Mouse (Mus musculus): ENCODE data around the gene Nit1. TPM values are rescaled to one million over a fixed set of nuclear protein-coding genes. Genes with fewer than 3 reads are reported as not detected.
A peak's percentile ranks its signal among the peaks of the same experiment; 100 is the strongest.
"Not testable (repeated sequence)": the region's sequence is repeated elsewhere in the genome, so short reads cannot be mapped to it uniquely, and the experiment has no call there.

Nit1 gene
- polyA plus RNA-seq, 1 experiment from 2014 or later, result 43.6 TPM

DNA sequence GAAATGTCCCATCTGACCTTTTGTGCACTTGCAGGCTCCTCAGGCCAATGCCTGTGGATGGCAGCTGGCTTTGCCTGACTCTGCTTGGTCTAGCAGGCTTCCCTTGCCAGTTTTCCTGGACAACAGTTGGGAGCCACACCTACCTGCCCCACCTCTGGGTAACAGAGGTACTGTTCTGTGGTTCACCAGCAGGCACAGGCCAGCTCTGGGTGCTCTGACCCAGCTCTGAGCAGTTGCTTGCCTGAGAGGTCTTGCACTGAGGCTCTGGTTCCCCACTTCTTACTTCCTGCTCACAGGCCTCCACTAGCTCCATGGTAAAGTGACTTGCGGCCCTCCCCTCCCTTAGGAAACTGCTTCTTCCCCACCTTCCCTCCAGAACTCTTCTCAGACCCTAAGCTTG, 23.4 kb downstream of the Nit1 start:
- no peak overlapping the region for H3K4me2 ChIP-seq (replicated peaks)
- H3K9ac ChIP-seq, result no peak overlapping the region
- WGBS, result 75% methylated on average over 1 of the region's 1 CpGs
- H3K4me3 ChIP-seq, result no peak overlapping the region
- no peaks in the 10 kb centered on the region for H3K27me3 ChIP-seq
- H3K4me1 ChIP-seq, result no peaks in the 10 kb centered on the region
- H3K27ac ChIP-seq, result no peak overlapping the region
- ATAC-seq (ENCODE audit: insufficient number of reproducible peaks, insufficient read depth, low FRiP score, low TSS enrichment), result 0 out of 2 replicates have a peak, but pooled peaks have one; percentile 41
- no peaks in the 10 kb centered on the region for H3K9me3 ChIP-seq
- no peaks in the 10 kb centered on the region for H3K36me3 ChIP-seq

DNA sequence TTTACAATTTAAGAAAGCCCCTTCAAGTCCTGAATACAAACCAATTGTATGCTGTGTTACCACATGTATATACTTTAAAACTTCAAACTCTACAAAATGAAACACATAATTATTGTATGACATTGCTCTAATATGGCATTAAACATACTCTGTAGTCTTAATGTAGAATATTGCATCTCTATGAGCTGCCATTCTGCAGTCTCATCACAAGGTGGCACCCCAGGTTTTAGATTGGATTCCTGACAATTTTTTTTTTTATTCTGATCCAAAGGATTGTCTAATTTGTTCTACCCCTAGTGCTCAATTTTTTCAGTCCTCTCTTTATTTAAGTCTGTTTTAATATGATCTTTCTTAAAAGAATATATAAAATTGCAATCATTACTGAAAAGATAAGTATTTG, 24.0 kb downstream of the Nit1 start:
- Histone ChIP-seq H3K4me1 (no peaks in the 10 kb centered on the region), H3K9ac (no peak overlapping the region), H3K9me3 (no peaks in the 10 kb centered on the region), H3K36me3 (no peaks in the 10 kb centered on the region), H3K4me2 (replicated peaks) (no peak overlapping the region), H3K27me3 (no peaks in the 10 kb centered on the region), H3K27ac (no peak overlapping the region), H3K4me3 (no peak overlapping the region)
- ATAC-seq (ENCODE audit: insufficient number of reproducible peaks, insufficient read depth, low FRiP score, low TSS enrichment), result no peak

DNA sequence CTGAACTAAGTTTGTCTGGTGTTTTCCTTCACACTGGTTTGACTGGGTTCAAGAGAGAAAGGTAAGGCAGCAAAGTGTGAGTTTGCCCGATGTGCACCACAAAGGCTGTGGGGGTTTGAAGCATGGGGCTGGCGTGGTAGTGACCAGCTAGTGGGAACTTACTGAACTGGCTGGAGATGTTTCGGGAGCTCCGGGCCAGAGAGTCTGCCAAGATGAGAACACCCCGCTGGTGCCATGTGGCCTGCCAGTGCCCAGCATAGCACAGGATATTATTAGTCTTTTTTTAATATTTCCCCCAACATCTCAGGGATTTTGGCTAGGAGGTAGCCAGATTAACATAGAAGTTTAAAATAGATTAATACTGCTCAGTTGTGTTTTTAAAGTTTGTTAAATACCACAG, 25.3 kb downstream of the Nit1 start:
- H3K9me3 ChIP-seq, result no peaks in the 10 kb centered on the region
- ATAC-seq (ENCODE audit: insufficient number of reproducible peaks, insufficient read depth, low FRiP score, low TSS enrichment), result no peak
- 7% methylated on average over 5 of the region's 5 CpGs for WGBS
- no peaks in the 10 kb centered on the region for H3K27me3 ChIP-seq
- H3K27ac ChIP-seq, result no peak overlapping the region
- H3K4me1 ChIP-seq, result no peaks in the 10 kb centered on the region
- H3K9ac ChIP-seq, result no peak overlapping the region
- no peak overlapping the region; the same call in 1 of the 2 replicates for H3K4me2 ChIP-seq (replicated peaks)
- H3K36me3 ChIP-seq, result no peaks in the 10 kb centered on the region
- H3K4me3 ChIP-seq, result no peak overlapping the region

DNA sequence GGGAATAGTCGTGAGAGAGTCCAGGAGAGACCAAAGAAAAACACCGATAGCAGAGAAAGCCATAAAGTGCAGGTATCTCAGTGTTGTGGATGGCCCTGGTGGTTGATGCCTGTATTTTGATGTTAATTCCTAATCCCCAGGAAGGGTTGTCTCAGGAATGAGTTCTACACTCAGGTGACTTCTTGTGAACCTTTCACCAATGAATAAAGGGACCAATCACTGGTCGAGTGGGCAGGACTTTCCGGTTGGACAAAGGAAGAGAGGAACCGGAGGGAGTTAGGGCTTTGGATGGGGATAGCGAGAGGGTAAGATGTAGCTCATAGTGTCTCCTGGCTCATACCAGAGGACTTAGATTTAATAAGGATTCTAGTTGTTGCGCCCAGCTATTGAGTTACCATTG, 25.7 kb downstream of the Nit1 start:
- ATAC-seq (ENCODE audit: insufficient number of reproducible peaks, insufficient read depth, low FRiP score, low TSS enrichment), result no peak
- no peaks in the 10 kb centered on the region for H3K27me3 ChIP-seq
- no peaks in the 10 kb centered on the region for H3K36me3 ChIP-seq
- no peak overlapping the region for H3K4me3 ChIP-seq
- no peak overlapping the region for H3K27ac ChIP-seq
- H3K4me2 ChIP-seq (replicated peaks), result no peak overlapping the region; the same call in 1 of the 2 replicates
- 10% methylated on average over 7 of the region's 7 CpGs for WGBS
- no peak overlapping the region for H3K9ac ChIP-seq
- no peaks in the 10 kb centered on the region for H3K4me1 ChIP-seq
- no peaks in the 10 kb centered on the region for H3K9me3 ChIP-seq

DNA sequence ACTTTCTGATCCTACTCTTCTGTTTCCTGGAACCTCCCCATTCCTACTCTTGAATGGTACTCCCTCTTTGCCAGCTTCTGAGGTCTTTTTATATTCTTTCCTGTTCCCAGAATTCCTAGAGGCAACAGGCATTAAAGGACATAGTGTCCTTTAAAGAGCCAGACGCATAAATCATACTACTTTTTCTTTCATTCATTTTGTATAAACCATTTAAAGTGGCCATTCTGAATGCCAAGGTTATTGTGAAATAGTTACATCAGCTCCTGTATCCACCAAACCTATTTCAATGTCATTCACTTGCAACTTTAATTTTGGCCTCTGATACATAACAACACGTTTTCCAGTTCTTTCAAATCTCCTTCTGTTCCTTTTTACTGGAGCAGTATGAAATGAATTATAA, 36.1 kb downstream of the Nit1 start:
- Histone ChIP-seq H3K27me3 (no peaks in the 10 kb centered on the region), H3K9me3 (no peaks in the 10 kb centered on the region), H3K27ac (no peak overlapping the region), H3K9ac (no peak overlapping the region), H3K4me3 (no peak overlapping the region), H3K4me2 (replicated peaks) (no peak overlapping the region), H3K4me1 (no peaks in the 10 kb centered on the region), H3K36me3 (no peaks in the 10 kb centered on the region)
- 72% methylated on average over 2 of the region's 2 CpGs for WGBS
- ATAC-seq (ENCODE audit: insufficient number of reproducible peaks, insufficient read depth, low FRiP score, low TSS enrichment), result no peak

DNA sequence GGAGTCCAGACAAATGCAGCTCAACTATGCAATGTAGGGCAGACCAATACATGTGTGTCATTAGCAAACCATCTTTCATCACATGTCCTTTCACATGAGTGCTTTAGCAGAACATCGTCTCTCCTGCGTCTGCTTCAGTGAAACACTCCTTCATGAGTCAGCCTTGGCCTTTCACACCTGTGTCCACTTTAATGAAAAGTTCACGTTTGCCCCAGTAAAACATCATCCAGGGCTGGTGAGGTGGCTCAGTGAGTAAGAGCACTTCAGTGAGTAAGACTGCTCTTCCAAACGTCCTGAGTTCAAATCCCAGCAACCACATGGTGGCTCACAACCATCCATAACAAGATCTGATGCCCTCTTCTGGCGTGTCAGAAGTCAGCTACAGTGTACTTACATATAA, 39.3 kb downstream of the Nit1 start:
- 69% methylated on average over 5 of the region's 5 CpGs for WGBS
- not testable (repeated sequence) for H3K4me2 ChIP-seq (replicated peaks); H3K27ac ChIP-seq; H3K4me3 ChIP-seq; H3K9ac ChIP-seq; H3K36me3 ChIP-seq; ATAC-seq (ENCODE audit: insufficient number of reproducible peaks, insufficient read depth, low FRiP score, low TSS enrichment); H3K4me1 ChIP-seq; H3K9me3 ChIP-seq; H3K27me3 ChIP-seq

DNA sequence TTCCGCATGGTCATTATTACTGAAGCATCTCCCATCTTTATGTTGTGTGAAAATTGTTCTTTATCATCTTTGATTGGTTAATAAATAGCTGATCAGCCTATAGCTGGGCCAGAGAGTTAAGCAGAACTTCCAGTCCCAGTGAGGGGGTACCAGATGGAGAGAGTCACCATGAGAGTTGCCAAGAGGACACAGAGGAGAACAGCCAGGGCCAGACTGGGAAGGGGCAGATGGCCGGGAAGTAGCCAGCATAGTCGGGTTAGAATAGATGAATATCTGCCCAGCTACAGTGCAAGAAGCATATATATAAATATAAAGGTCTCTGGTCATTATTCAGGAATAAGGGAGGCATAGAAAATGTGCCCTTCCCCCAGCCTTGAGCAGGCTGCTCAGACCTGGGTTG, 47.2 kb downstream of the Nit1 start:
- no peak overlapping the region for H3K27ac ChIP-seq
- peaks cover 7% of the 10 kb centered on the region; the same call in 1 of the 2 replicates for H3K4me1 ChIP-seq
- H3K27me3 ChIP-seq, result peaks cover 14% of the 10 kb centered on the region; the same call in 1 of the 2 replicates
- 71% methylated on average over 3 of the region's 3 CpGs for WGBS
- no peak overlapping the region for H3K4me2 ChIP-seq (replicated peaks)
- no peak overlapping the region for H3K9ac ChIP-seq
- H3K4me3 ChIP-seq, result no peak overlapping the region
- no peaks in the 10 kb centered on the region for H3K36me3 ChIP-seq
- ATAC-seq (ENCODE audit: insufficient number of reproducible peaks, insufficient read depth, low FRiP score, low TSS enrichment), result no peak
- H3K9me3 ChIP-seq, result no peaks in the 10 kb centered on the region

DNA sequence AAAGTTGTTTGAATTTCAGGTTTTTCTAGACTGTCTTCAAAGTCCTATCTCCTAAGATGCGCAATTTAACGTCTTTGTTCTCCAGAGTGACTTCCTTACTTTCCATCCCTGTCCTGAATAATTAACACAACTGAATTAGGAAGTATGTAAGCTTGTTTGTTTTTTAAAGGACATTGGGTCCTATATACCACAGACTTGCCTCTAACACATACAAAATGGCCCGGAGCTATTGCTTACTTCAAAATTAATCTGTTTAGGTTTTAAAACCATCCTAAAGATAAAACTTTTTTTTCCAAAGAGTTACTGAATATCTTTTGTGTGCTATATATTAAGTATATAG, 50.4 kb downstream of the Nit1 start:
- Histone ChIP-seq H3K9ac (0 out of 2 replicates have a peak overlapping the region, but pooled peaks have one; percentile 69), H3K27ac (peak overlapping the region; percentile 91), H3K27me3 (peaks cover 14% of the 10 kb centered on the region; the same call in 1 of the 2 replicates), H3K4me1 (peaks cover 9% of the 10 kb centered on the region), H3K36me3 (peaks cover 2% of the 10 kb centered on the region; the same call in 1 of the 2 replicates), H3K4me3 (peak overlapping the region; percentile 63), H3K4me2 (replicated peaks) (peak overlapping the region; percentile 69), H3K9me3 (no peaks in the 10 kb centered on the region)
- WGBS, result 19% methylated on average over 3 of the region's 3 CpGs
- no peak for ATAC-seq (ENCODE audit: insufficient number of reproducible peaks, insufficient read depth, low FRiP score, low TSS enrichment)

DNA sequence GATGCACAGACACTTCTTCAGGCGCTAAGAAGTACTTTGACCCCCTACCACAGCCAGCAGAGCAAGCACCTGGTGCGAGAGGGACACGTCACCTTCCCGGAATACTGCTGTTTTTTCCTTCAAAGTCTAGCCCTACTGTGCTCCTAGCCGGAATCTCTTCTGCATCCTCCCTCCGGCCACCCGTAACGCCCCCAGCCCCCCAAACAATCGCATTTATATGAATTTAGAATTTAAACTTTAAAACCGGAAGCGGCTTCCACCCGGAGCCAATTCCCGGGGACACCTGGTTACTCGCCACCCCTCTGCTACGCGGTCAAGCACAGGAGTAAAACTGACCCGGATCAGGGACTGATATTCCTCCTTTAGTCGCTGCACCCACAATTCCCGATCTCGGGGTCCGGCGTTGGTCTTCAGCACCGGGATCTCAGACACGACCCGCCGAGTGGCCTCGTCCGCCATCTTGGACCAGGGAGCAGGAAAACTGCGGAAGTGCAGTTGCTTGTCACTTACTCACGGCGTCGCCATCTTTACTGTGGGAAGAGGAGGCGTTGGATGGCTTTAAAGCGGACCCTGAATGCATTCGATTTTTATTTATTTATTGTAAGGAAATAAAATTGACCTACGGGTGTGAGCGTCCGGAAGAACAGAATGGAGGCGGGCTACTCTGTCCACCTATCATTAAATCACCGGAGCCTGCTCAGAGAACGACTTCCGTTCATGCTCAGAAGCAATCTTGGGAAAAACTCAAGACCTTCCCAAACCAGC, 51.0 kb downstream of the Nit1 start, which contains the start of gene Ufc1:
Gene Ufc1, minus strand, starts transcription at position 727 of the 765 bp plus-strand sequence.
- peaks cover 9% of the 10 kb centered on the region for H3K4me1 ChIP-seq
- H3K27ac ChIP-seq, result peak within 1 kb of the TSS; percentile 91
- H3K27me3 ChIP-seq, result peaks cover 14% of the 10 kb centered on the region; the same call in 1 of the 2 replicates
- peak within 1 kb of the TSS; percentile 69 for H3K9ac ChIP-seq
- H3K4me3 ChIP-seq, result peak within 1 kb of the TSS; percentile 63
- no peaks in the 10 kb centered on the region for H3K9me3 ChIP-seq
- under 1% methylated on average over 42 of the region's 42 CpGs for WGBS
- H3K36me3 ChIP-seq, result peaks cover 6% of the 10 kb centered on the region
- peak within 1 kb of the TSS; percentile 69 for H3K4me2 ChIP-seq (replicated peaks)
- ATAC-seq (ENCODE audit: insufficient number of reproducible peaks, insufficient read depth, low FRiP score, low TSS enrichment), result peak; percentile 78

DNA sequence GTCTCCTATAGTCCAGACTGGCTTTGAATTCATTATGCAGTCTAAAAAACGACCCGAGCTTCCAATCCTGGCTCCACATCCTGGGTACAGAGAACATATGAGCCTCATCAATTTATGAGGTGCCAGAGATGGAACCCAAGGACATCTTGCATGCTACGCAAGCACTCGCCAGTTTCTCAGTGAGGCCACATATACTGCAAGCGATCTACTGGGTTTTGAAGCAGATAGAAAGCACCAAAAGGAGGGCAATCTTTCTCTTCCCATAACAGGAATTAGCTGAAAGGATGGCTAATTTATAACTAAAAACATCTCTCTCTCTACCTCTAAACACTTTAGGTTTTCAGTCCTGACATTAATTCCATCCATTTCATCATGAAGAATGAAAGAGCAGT, 51.5 kb downstream of the Nit1 start:
- peak overlapping the region; percentile 63 for H3K4me3 ChIP-seq
- no peak for ATAC-seq (ENCODE audit: insufficient number of reproducible peaks, insufficient read depth, low FRiP score, low TSS enrichment)
- H3K9ac ChIP-seq, result peak overlapping the region; percentile 69
- H3K27ac ChIP-seq, result peak overlapping the region; percentile 91
- no peaks in the 10 kb centered on the region for H3K9me3 ChIP-seq
- H3K4me1 ChIP-seq, result peaks cover 9% of the 10 kb centered on the region
- peaks cover 14% of the 10 kb centered on the region; the same call in 1 of the 2 replicates for H3K27me3 ChIP-seq
- WGBS, result 48% methylated on average over 5 of the region's 5 CpGs
- H3K4me2 ChIP-seq (replicated peaks), result peak overlapping the region; percentile 69
- H3K36me3 ChIP-seq, result peaks cover 12% of the 10 kb centered on the region

DNA sequence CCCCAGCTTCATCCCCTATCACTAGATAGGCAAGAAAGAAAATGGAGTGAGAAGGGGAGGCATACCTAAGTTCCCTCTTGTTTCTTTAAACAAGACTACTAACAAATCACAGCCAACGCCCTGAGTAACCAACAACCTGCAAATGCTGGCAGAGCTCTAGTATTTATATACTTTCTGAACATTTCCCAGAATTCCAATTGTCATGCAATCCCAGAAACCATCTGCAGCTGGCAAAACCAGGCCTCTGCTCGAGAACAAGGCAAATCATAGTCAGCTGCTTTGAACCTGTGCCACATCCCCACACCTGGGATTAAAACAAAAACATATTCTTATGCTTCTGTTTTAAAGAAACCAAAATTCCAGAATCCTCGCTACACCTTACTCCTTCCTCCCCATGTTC, 52.1 kb downstream of the Nit1 start:
- Histone ChIP-seq H3K9ac (no peak overlapping the region), H3K27me3 (peaks cover 11% of the 10 kb centered on the region; the same call in 1 of the 2 replicates), H3K9me3 (no peaks in the 10 kb centered on the region), H3K4me2 (replicated peaks) (peak overlapping the region; percentile 69), H3K4me1 (peaks cover 10% of the 10 kb centered on the region), H3K27ac (no peak overlapping the region), H3K4me3 (peak overlapping the region; percentile 63; the same call in 1 of the 2 replicates), H3K36me3 (peaks cover 17% of the 10 kb centered on the region)
- 77% methylated on average over 3 of the region's 3 CpGs for WGBS
- no peak for ATAC-seq (ENCODE audit: insufficient number of reproducible peaks, insufficient read depth, low FRiP score, low TSS enrichment)

DNA sequence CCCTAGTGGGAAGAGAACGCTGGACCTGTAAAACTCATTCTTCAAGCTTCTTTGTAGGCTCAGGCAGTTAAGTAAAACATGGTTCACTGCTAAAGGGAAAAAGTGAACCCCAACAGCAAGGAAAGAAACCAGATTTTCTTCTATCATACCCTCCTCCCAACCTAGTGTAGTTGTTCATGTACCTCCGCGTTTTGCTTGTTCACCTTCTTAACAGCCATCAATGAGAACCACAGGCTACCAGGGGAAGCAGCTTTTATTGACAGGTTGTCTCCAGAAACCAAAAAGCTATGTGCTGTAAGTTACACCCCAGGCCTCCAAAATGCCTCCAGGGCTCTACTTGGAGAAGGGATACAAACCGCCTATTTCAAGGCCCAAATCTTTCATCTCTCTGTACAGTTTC, 57.1 kb downstream of the Nit1 start:
- Histone ChIP-seq H3K9ac (no peak overlapping the region), H3K4me1 (peaks cover 20% of the 10 kb centered on the region), H3K27me3 (no peaks in the 10 kb centered on the region), H3K9me3 (no peaks in the 10 kb centered on the region), H3K36me3 (peaks cover 48% of the 10 kb centered on the region), H3K27ac (no peak overlapping the region), H3K4me2 (replicated peaks) (peak overlapping the region; percentile 62), H3K4me3 (peak overlapping the region; percentile 89)
- ATAC-seq (ENCODE audit: insufficient number of reproducible peaks, insufficient read depth, low FRiP score, low TSS enrichment), result no peak
- 52% methylated on average over 4 of the region's 4 CpGs for WGBS
